Mouse (Mus musculus) liver, postnatal 0 days (tissue): Measurements from ENCODE around the gene Mapk7. TPM values are rescaled to one million over a fixed set of nuclear protein-coding genes. Genes with fewer than 3 reads are reported as not detected.
A peak's percentile ranks its signal among the peaks of the same experiment; 100 is the strongest.

Experiments used
- ATAC-seq: fragments of 200-750 bp; cut with Nextera tagmentation; 2 replicates; pipeline ENCODE4 v1.8.0; 2017; ENCODE audit warnings: mild to moderate bottlenecking, moderate library complexity
- DNase-seq: peaks from one replicate; pipeline ENCODE4 v3.0.0-alpha.2; 2016
- H3K27ac ChIP-seq: fragments of 300-500 bp; sonication (generic); 2 replicates; pipeline ENCODE4 v1.5.1; 2014; ENCODE audit warnings: antibody characterized with exemption, moderate library complexity, mild to moderate bottlenecking, low read depth
- H3K27me3 ChIP-seq: fragments of 300-500 bp; sonication (generic); 2 replicates; pipeline ENCODE4 v1.6.1; 2014; ENCODE audit warnings: low read length, control low read depth, mixed read lengths; ENCODE audit not compliant: insufficient read depth
- H3K36me3 ChIP-seq: fragments of 300-500 bp; sonication (generic); replicated peaks from 2 replicates; pipeline ENCODE4 v1.6.1; 2014; ENCODE audit warnings: mild to moderate bottlenecking, control low read depth, low read length, moderate library complexity, mixed read lengths; ENCODE audit not compliant: insufficient read depth
- H3K4me1 ChIP-seq: fragments of 300-500 bp; sonication (generic); 2 replicates; pipeline ENCODE4 v1.6.1; 2014; ENCODE audit warnings: antibody characterized with exemption, mild to moderate bottlenecking, control low read depth; ENCODE audit not compliant: insufficient read depth
- H3K4me2 ChIP-seq: fragments of 300-500 bp; sonication (generic); 2 replicates; pipeline ENCODE4 v1.6.1; 2014; ENCODE audit warnings: low read depth, mild to moderate bottlenecking, low read length, moderate library complexity, mixed read lengths
- H3K4me3 ChIP-seq: fragments of 300-500 bp; sonication (generic); 2 replicates; pipeline ENCODE4 v1.5.1; 2014; ENCODE audit warnings: low read depth, low read length
- H3K9ac ChIP-seq: fragments of 300-500 bp; sonication (generic); replicated peaks from 2 replicates; pipeline ENCODE4 v1.6.1; 2014; ENCODE audit warnings: mild to moderate bottlenecking, moderate library complexity
- H3K9me3 ChIP-seq: fragments of 300-500 bp; sonication (generic); 2 replicates; pipeline ENCODE4 v1.6.1; 2016; ENCODE audit warnings: mild to moderate bottlenecking, control low read depth, low read length, mixed read lengths
- CTCF ChIP-seq: sonication (generic); IDR thresholded peaks from 2 replicates; pipeline ENCODE4 v1.5.1; 2016; ENCODE audit warnings: antibody characterized with exemption, low read depth
- EP300 ChIP-seq: IDR thresholded peaks from 2 replicates; pipeline ENCODE4 v1.6.1; 2016; ENCODE audit warnings: antibody characterized with exemption, low read depth, mild to moderate bottlenecking
- WGBS: fragments of 180-500 bp; shearing (Covaris S2); extraction: QIAGEN DNeasy Blood & Tissue Kit; methylation state at CpG from one replicate; pipeline ENCODE4 v1.1.7; 2014; ENCODE audit not compliant: insufficient replicate concordance; 5-methylcytosine and 5-hydroxymethylcytosine counted together
- polyA plus RNA-seq: library from polyadenylated mRNA; unstranded; fragments of >200 nt; fragmentation: Nextera tagmentation; extraction: Ambion mirVana; gene quantifications from 2 replicates; pipeline ENCODE4 v1.2.1, GENCODE M21; 2015

Mapk7 gene
- polyA plus RNA-seq, 1 experiment from 2014 or later, result 5.6 TPM

DNA sequence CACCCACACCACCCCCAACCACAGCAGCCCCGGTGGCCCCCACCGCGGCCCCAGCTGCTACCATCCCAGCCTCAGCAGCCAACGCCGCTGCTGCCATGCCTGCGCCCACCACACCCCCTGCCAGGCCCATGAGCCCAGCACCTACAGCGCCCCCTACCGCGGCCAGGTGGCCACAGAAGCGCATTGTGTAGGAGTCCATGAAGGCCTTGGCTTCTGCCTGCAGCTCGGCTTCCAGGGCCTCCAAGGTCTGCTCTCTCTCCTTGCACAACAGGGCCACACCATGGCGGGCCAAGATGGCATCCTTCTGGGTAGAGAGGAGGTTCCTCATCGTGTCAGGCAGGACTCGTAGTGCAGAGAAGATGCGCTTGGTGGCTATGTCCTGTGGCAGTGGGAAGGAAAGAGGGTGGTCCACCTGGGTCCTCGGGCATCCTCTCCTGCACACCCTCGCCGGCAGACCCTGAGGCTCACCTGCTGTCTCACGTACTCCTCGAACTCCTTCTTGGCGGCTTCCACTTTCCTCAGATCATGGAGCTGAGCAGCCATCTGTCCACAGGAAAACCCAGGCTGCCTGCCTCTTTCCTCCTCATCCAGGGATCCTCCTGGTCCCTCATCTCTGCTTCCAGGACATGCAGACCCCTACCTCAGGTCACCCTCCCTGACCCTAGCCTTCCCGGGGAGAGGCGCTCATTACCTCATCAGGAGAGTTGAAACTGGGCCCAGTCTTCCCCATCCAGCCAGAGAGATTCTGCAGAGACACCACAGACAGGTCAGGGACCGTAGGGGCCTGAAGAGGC, 44.5 kb downstream of the Mapk7 start:
- Histone ChIP-seq H3K36me3 (no peaks in the 10 kb centered on the region), H3K27me3 (peaks cover 27% of the 10 kb centered on the region), H3K27ac (no peak overlapping the region), H3K4me1 (no peaks in the 10 kb centered on the region), H3K9ac (no peak overlapping the region), H3K4me3 (no peak overlapping the region), H3K4me2 (no peak overlapping the region), H3K9me3 (no peaks in the 10 kb centered on the region)
- 57% methylated on average over 24 of the region's 24 CpGs for WGBS
- no peak for TF ChIP-seq EP300
- TF ChIP-seq CTCF, result peak; percentile 39; the same call in 1 of the 2 replicates
- DNase-seq, result peak; percentile 25
- ATAC-seq, result no peak

DNA sequence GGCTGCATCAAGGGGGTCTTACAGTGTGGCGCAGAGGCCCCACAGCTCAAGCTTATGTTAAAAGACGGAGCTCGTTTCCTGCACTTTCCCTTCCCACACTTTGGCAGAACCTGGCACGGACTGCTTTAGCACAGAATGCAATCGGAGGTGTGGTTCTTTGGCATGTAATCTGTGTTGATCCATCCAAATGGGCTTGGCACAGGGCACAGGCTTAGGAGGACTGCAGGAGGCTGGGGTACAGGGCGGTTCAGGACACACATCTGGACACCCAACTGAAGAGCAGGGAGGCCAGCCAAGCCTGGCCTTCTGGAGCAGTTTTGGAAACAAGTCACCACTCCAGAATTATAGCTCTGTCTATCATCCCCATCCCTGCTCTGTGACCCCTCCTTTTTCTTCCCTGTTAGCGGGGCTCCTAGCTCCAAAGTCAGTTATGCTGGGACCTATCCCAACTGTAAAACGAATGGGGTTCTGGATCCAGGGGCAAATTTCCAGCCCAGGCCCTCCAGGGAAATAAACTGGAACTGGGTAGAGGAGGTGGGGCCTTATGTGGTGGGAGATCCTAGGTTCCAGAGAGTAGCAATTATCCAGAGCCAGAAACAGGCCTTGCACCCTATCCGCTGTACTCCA, 45.5 kb downstream of the Mapk7 start:
- ATAC-seq (no peak), DNase-seq (no peak)
- Histone ChIP-seq H3K4me1 (no peaks in the 10 kb centered on the region), H3K27ac (no peak overlapping the region), H3K4me3 (no peak overlapping the region), H3K9me3 (no peaks in the 10 kb centered on the region), H3K27me3 (peaks cover 22% of the 10 kb centered on the region), H3K4me2 (no peak overlapping the region), H3K9ac (no peak overlapping the region), H3K36me3 (no peaks in the 10 kb centered on the region)
- TF ChIP-seq CTCF (no peak), EP300 (no peak)
- 80% methylated on average over 9 of the region's 9 CpGs for WGBS

DNA sequence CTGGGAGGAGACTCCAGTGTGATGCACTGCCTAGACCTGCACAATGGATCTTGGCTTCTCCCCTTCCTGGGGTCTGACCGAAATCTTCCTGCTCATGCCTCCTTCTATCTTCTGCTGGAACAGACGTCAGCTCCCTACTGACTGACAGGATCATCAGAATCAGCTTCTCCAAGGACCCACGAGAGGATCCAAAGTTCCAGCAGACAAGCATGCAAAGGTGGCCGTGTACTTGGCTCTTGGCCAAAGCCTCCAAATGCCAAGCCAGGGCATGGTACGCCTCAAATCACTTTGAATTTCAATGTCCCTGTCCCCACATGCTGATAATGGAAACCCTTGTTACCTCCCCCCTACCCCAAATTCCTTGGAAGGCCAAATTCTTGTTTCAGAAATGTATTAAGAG, 46.2 kb downstream of the Mapk7 start:
- Histone ChIP-seq H3K27me3 (peaks cover 17% of the 10 kb centered on the region), H3K9ac (no peak overlapping the region), H3K4me2 (no peak overlapping the region), H3K36me3 (no peaks in the 10 kb centered on the region), H3K4me3 (no peak overlapping the region), H3K9me3 (no peaks in the 10 kb centered on the region), H3K4me1 (no peaks in the 10 kb centered on the region), H3K27ac (no peak overlapping the region)
- TF ChIP-seq EP300 (no peak), CTCF (no peak)
- DNase-seq (no peak), ATAC-seq (no peak)
- 66% methylated on average over 5 of the region's 5 CpGs for WGBS

DNA sequence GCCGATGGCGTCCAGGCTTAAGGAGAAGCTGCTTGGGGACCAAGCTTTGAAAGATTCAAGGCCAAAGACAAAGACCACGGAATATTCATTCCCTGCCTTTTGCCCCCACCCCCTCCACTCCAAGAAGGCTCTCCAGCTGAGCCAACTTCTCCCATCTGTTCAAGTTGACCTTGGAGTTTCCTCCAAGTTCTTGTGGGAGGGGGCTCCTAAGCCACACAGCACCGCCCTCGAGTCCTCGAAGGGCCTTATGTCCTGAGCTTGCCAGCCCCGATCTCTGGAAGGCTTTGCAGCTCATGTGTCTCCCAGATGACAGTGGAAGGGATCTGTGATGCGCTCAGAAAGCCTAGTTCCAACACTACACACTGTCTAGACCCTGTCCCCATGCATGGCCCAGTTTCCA, 46.9 kb downstream of the Mapk7 start:
- Histone ChIP-seq H3K4me3 (no peak overlapping the region), H3K9me3 (no peaks in the 10 kb centered on the region), H3K27me3 (0 out of 2 replicates have a peak, but pooled peaks cover 12% of the 10 kb centered on the region), H3K9ac (no peak overlapping the region), H3K27ac (no peak overlapping the region), H3K4me1 (no peaks in the 10 kb centered on the region), H3K4me2 (no peak overlapping the region), H3K36me3 (no peaks in the 10 kb centered on the region)
- ATAC-seq, result no peak
- WGBS, result 80% methylated on average over 8 of the region's 8 CpGs
- no peak for DNase-seq
- TF ChIP-seq CTCF, result no peak
- TF ChIP-seq EP300, result no peak

DNA sequence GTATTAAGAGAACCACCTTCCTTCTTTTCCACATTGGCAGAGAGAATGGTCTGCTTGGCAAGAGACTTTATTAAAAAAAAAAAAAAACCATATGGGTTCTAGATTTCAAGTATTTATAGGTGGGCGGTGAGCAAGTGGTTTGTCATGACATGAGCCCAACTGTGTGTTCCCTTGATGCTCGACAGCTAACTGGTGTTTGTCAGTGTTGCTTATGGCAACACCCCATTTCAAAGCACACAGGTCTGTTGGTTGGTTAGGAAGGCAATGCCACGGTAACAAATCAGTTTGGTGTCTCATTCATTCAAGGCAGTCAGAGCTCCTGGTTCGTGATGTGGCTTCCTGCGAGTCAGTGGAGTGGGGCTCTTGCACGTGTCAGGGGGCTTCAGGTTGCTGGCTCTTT, 50.4 kb downstream of the Mapk7 start:
- Histone ChIP-seq H3K27me3 (0 out of 2 replicates have a peak, but pooled peaks cover 2% of the 10 kb centered on the region), H3K9me3 (no peaks in the 10 kb centered on the region), H3K4me3 (no peak overlapping the region), H3K36me3 (no peaks in the 10 kb centered on the region), H3K4me2 (no peak overlapping the region), H3K4me1 (no peaks in the 10 kb centered on the region), H3K27ac (no peak overlapping the region), H3K9ac (no peak overlapping the region)
- ATAC-seq, result no peak
- 86% methylated on average over 6 of the region's 6 CpGs for WGBS
- DNase-seq, result no peak
- no peak for TF ChIP-seq CTCF
- no peak for TF ChIP-seq EP300

DNA sequence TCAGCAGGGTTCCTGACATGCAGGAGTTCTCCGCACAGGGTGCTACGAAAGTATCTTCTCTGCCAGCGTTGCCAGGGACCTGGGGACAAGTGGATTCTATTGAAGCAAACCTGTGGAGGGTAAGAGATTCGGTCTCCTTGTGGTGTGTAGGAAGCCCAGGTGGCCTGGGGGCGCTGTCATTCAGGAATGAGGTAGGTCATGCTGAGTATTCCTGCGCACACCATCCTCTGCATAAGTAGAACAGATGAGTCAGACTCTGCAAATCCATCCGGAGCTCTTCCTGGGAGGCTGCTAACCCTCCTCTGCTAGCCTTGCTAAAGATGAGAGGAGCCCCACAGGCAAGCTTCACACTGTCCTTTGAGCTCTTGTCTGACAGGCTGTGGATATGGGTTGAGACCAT, 52.5 kb downstream of the Mapk7 start:
- Histone ChIP-seq H3K4me2 (no peak overlapping the region), H3K9me3 (no peaks in the 10 kb centered on the region), H3K4me1 (no peaks in the 10 kb centered on the region), H3K4me3 (no peak overlapping the region), H3K27ac (no peak overlapping the region), H3K9ac (no peak overlapping the region), H3K36me3 (no peaks in the 10 kb centered on the region), H3K27me3 (0 out of 2 replicates have a peak, but pooled peaks cover 4% of the 10 kb centered on the region)
- no peak for TF ChIP-seq CTCF
- TF ChIP-seq EP300, result no peak
- DNase-seq (no peak), ATAC-seq (no peak)
- WGBS, result 74% methylated on average over 7 of the region's 7 CpGs
